Mouse (Mus musculus) thymus, postnatal 14 days (tissue): ENCODE data around the gene Scamp4.
A peak's percentile ranks its signal among the peaks of the same experiment; 100 is the strongest.

ENCODE experiments used
- DNase-seq: peaks from one replicate; pipeline ENCODE4 v3.0.0; 2021

Gene Scamp4

GRCm38 (mm10) chr10:80656130-80656862 lies 53.6 kb downstream of the Scamp4 start:
- DNase-seq, result peak; percentile 98

GRCm38 (mm10) chr10:80656863-80657623 lies 54.4 kb downstream of the Scamp4 start, which contains the start of gene Btbd2:
TSS of gene Btbd2 (minus strand) at chr10:80657071.
- peak; percentile 60 for DNase-seq

- peak; percentile 43 for DNase-seq
Measured at GRCm38 (mm10) chr10:80658194-80658840, 55.6 kb downstream of the Scamp4 start.

GRCm38 (mm10) chr10:80658841-80659202 lies 56.1 kb downstream of the Scamp4 start:
- peak; percentile 63 for DNase-seq

GRCm38 (mm10) chr10:80659213-80659612 lies 56.5 kb downstream of the Scamp4 start:
- DNase-seq, result peak; percentile 85

GRCm38 (mm10) chr10:80661149-80661548 lies 58.5 kb downstream of the Scamp4 start:
- peak; percentile 87 for DNase-seq

GRCm38 (mm10) chr10:80663485-80664196 lies 61.0 kb downstream of the Scamp4 start:
- DNase-seq, result peak; percentile 49

- no peak for DNase-seq
Measured at GRCm38 (mm10) chr10:80664197-80665015, 61.7 kb downstream of the Scamp4 start.

GRCm38 (mm10) chr10:80665016-80665380 lies 62.3 kb downstream of the Scamp4 start:
- no peak for DNase-seq
